Mouse (Mus musculus) cortical plate, adult 2 months (tissue): ENCODE measurements around the gene Car10.

Source experiments
- CTCF ChIP-seq: fragments of 200-500 bp; IDR thresholded peaks from 2 replicates; pipeline ENCODE4 v1.5.1; 2011; ENCODE audit warnings: mild to moderate bottlenecking, control low read depth, low read length; ENCODE audit not compliant: insufficient read depth; ENCODE audit errors: extremely low read depth
- POLR2A ChIP-seq: fragments of 200-500 bp; IDR thresholded peaks from 2 replicates; pipeline ENCODE4 v1.6.1; 2011; ENCODE audit warnings: mild to moderate bottlenecking, low read length, control low read depth; ENCODE audit not compliant: insufficient read depth; ENCODE audit errors: extremely low read depth

GRCm38 (mm10) chr11:93560570-93560969 is 462.7 kb downstream of the Car10 start:
- TF ChIP-seq POLR2A: no peak
- TF ChIP-seq CTCF: no peak
